Mouse (Mus musculus): ENCODE measurements at regions not wholly inside any gene's neighbourhood (a gene's known extent, or its start where the extent isn't known, plus 50 kb on each side); places are given as distances from the start of the nearest gene placed in this dataset.

- no peak for ATAC-seq (replicated peaks; ENCODE audit: low FRiP score, low TSS enrichment, poor library complexity, severe bottlenecking)
Measured at GRCm38 (mm10) chr16:49533498-49533998, 165.5 kb upstream of the Ift57 start.

- no peak for ATAC-seq (replicated peaks; ENCODE audit: low FRiP score, low TSS enrichment, poor library complexity, severe bottlenecking)
Measured at GRCm38 (mm10) chr16:49550231-49550630, 148.8 kb upstream of the Ift57 start.

DNA sequence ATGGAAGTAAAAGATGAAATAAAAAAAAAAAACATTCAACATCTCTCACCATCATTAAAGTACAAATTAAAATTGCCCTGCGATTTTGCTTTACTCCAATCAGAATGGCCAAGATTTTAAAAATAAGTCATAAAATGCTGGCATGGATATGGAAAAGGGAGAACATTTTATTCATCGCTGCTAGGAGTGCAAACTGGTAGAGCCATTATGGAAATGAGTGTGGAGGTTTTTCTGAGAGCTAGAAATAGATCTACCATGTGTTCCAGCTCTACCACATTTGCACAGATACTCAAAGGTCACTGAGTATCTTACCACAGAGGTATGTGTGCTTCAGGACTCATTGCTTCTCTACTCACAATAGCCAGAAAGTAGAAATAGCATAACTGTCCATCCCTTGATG, 129.0 kb upstream of the Ift57 start:
- ATAC-seq (replicated peaks; ENCODE audit: low FRiP score, low TSS enrichment, poor library complexity, severe bottlenecking): no peak

DNA sequence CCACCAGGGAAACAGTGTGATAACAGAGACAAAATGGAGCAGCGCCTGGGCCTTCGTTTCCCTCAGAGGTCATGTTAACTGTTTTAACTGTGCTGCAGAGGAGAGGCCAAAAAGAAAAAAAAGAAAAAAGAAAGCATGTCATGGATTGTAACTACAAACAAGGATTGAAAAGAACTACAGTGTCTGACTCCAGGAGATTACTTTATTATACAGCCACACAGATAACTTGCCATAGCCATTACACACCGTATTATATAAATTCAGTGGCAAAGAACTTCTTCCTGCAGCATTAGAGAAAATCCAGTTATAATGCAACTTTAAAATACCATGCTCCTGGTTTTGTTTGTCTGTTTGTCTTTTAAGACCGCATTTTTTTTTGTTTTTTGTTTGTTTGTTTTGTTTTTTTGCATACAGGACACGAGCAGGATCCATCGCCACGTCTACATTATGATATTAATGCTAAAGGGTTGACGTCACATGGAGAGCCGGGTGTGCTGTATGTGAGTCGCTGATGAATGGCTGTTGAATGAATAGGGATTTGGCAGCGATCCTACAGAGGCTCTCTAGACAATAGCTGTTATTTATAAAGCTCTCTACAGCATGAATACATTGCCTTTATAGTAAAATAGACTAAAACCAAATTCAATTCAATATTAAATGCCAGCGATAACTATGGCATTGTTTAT, 126.4 kb upstream of the Ift57 start:
- ATAC-seq (replicated peaks; ENCODE audit: low FRiP score, low TSS enrichment, poor library complexity, severe bottlenecking): no peak

GRCm38 (mm10) chr16:49573171-49573517, 125.9 kb upstream of the Ift57 start:
- ATAC-seq (replicated peaks; ENCODE audit: low FRiP score, low TSS enrichment, poor library complexity, severe bottlenecking): no peak

DNA sequence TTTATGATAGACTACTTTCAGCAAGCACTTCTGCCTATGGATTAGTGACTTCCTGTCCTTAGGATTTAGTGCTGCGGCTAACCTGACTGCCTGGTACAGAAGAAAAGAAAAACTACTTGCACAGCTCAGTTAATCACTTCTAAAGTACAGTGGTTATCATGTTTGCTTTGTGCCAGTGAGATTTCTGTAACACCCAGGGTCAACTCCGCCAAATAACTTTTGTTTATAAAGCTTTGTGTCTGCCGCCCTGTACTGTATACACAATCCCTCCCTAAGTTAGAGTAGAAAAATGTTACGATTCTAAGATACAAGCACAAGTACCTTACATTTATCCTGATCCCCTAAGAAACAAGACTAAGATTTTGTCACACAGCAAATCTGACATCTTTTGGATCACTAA, 120.1 kb upstream of the Ift57 start:
- ATAC-seq (replicated peaks; ENCODE audit: low FRiP score, low TSS enrichment, poor library complexity, severe bottlenecking): no peak

DNA sequence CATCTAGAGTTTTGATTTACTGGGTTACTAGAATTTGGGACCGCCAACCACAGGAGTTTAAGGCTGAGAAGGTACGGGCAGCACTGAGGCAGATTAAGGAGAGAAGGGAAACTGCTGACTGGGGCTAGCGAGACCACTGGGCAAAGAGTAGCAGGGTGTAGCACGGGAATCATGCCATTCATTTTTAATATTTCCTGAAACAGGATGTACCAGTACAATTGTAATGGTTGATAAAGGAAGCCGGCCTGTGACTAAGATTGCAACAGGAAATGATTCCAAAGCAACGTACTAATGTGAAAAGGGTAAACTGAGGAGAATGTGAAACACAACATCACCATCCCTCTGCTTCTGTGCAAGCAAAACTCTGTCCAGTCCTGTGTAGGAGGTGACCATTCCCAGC, 118.3 kb upstream of the Ift57 start:
- ATAC-seq (replicated peaks; ENCODE audit: low FRiP score, low TSS enrichment, poor library complexity, severe bottlenecking): no peak

GRCm38 (mm10) chr16:49606500-49606899, 92.5 kb upstream of the Ift57 start:
- no peak for ATAC-seq (replicated peaks; ENCODE audit: low FRiP score, low TSS enrichment, poor library complexity, severe bottlenecking)

DNA sequence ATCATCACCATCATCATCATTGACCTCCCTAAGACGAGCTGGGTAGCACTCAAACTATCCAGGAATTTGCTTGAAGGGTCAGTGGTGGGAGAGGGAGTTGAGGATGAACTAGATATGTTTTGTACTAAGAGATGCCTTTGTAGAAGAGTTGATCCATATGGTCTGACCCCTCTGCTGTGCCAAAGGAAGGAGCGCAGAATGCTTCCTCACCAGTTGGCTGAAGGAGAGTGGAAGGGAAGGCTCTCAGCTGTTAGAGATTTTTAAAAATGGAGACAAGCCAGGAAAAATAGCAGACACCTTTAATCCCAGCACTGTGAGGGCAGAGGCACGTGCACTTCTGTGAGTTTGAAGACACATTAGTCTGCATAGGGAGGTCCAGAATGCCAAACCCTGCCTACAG, 84.2 kb upstream of the Ift57 start:
- no peak for ATAC-seq (replicated peaks; ENCODE audit: low FRiP score, low TSS enrichment, poor library complexity, severe bottlenecking)

DNA sequence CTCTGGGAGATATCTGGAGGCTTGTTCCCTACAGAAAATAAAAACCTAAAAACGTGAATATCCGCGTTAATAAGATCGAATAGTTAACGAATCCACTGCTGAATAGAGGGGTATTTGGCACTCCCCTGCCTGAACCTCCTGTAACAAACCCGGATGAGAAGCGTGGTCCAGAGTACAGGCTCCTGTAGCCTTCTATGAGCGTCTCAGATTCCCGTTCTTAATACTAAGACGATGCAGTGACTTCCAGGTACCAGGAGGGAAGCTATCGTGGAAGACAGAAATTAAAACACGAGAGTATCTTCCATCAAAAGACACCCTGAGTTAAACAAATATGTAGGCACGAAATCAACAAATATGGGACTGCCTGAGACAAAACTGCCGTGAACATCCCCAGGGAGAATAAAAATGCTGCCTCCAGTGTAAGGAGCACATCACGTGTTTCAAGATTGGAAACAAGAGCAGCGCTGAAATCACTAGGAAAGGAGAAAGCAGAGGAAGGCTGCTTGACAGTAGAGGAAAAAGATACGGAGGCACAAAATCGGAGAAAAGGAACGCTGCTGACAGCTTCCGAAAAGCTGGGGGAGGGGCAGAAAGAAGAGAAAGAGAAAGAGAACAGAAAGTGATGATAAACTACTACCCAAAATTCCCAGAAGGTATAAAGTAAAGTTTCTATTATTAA, 83.6 kb upstream of the Ift57 start:
- ATAC-seq (replicated peaks; ENCODE audit: low FRiP score, low TSS enrichment, poor library complexity, severe bottlenecking): no peak

DNA sequence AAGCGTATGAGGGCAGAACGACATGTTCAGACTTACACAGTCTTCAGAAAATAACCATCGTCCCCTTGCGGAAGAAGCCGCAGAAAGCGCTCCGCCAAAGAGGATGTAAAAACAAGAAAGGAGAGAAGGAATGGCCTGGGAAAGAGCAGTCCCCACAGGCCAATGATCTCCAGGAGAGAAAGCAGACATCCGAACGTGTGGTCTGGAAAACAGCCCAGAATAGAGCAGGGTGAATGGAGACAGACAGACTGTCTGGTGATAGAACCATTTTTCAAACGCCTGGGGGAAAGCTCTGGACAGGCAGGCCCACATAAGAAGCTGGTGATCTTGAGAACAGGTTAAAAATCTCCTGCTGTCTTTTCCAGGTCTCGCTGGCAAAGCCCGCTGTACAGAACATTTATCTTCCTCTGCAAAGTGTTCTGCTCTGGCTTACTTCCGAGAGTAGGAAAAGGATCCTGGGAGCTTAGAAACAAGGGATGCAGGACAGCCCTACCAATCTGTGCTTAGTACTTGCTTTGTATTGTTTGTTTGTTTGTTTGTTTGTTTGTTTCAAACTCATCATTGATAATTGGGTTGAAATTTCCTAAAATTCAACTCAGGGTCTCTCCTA, 82.7 kb upstream of the Ift57 start:
- no peak for ATAC-seq (replicated peaks; ENCODE audit: low FRiP score, low TSS enrichment, poor library complexity, severe bottlenecking)

- no peak for ATAC-seq (replicated peaks; ENCODE audit: low FRiP score, low TSS enrichment, poor library complexity, severe bottlenecking)
Measured at GRCm38 (mm10) chr16:49633502-49633901, 65.5 kb upstream of the Ift57 start.

- ATAC-seq (replicated peaks; ENCODE audit: low FRiP score, low TSS enrichment, poor library complexity, severe bottlenecking): no peak
Measured at GRCm38 (mm10) chr16:49635506-49635905, 63.5 kb upstream of the Ift57 start.

DNA sequence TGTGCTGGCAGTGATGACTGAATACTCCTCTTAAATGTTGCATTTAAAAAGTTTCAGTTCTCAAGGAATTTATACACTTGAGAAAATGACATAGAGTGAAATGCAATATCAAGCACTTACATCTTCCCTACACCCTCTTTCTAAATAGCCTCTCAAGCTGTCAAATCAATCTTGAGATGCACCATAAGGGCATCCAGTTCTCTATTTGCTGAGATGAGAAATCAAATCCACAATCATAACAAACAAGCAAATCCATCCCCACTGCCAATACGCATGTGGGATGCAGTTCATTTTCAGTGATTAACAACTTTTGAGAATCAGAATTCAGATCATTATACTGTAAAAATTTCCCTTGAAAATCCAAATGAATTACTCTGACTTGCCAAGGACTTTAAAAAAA, 62.6 kb upstream of the Ift57 start:
- no peak for ATAC-seq (replicated peaks; ENCODE audit: low FRiP score, low TSS enrichment, poor library complexity, severe bottlenecking)

DNA sequence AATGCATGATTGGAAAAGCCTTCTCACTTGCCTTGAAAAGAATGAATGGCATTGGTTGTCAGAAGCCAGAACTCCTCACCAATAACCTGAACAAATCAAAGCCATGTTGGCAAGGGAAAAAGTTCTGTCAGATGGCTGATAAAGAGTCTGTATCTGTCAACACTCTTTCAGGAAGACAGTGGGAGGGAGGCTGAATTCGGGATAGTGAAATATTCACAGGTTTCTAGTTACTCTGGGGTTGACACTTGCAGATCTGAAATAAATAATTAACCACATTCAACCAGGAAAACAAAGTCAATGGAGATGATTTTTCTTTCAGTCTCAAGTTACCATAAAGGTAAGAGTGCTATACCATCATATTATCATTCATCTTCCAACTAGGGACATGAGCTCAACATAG, 56.3 kb upstream of the Ift57 start:
- no peak for ATAC-seq (replicated peaks; ENCODE audit: low FRiP score, low TSS enrichment, poor library complexity, severe bottlenecking)

DNA sequence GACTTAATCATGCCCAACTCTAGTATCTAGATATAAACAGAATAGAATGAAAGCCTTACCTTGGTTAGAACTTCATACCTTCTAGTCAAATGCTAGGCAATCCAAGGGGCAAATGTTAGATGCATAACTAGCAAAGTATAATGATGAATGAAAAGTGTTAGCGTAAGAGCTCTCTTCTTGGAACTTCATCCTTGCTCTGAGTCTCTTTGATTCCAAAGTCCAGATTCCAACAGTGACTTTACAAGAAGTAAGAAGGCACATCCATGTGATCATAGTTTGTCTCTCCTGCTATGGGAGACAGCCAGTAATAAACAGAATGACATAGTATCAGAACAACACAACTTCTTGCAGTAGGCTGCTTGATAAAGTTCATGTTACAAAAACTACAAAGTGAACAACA, 54.6 kb upstream of the Ift57 start:
- ATAC-seq (replicated peaks; ENCODE audit: low FRiP score, low TSS enrichment, poor library complexity, severe bottlenecking): no peak

- no peak for ATAC-seq (replicated peaks; ENCODE audit: low FRiP score, low TSS enrichment, poor library complexity, severe bottlenecking)
Measured at GRCm38 (mm10) chr16:49646479-49646878, 52.6 kb upstream of the Ift57 start.
